Mouse (Mus musculus): ENCODE measurements around the gene Actr8.

The Actr8 gene

DNA sequence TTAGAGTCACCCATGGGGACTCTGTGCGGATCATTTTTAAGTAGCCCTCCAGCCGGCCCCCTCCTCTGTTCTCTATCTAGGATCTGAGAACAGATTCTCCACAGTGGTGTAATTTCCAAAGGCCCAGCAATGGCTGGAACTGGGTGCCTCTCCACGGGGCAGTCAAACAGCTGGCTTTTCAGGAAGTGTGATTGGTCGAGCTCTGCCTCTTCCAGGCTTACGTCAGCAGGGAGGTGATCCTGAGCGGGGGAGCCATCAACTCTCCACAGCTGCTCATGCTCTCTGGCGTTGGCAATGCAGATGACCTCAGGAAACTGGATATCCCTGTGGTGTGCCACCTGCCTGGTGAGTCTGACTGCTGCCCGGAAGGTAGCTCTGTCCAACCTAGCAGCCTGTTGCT, 55.3 kb downstream of the Actr8 start:
- DNase-seq (ENCODE audit: low read depth in 2 of 2, low spot score in 2 of 2): no peak

DNA sequence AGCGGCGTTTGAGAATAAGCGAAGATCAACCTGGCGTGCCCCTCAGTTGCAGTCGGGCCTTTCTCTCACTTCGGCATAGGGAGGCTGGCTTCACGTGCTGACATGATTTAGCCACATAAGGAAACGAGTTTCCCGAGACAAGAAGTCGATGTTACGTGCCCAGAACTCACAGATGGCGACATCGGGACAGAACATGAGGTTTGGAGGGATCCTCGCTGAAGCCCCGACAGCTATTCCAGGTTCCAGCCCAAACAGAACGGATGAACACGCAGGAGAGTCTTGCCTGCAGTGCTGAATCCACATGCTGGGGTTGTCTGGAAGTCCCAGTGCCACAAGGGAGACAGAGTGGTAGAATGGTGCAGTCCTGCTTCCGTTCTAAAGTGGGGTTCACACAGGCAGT, 60.3 kb downstream of the Actr8 start:
- no peak for DNase-seq (ENCODE audit: low read depth in 2 of 2, low spot score in 2 of 2)

DNA sequence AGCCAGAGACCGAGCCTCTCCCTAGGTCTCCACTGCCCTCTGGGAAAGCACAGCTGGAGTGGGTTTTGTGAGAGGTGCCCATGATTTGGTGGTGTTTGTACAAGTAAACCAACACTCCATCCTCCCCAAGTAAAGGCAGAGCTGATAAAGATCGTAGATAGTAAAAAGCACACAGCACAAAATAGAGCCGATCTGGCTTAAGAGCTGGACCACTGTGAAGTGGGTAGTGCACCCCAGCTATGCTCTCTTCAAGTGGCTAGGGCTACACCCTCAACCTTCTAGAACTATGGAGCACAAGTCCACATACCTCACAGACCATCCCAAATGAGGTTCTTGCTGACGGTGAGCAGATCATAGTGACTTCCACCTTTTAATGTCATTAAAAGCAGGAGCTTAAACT, 61.3 kb downstream of the Actr8 start:
- no peak for DNase-seq (ENCODE audit: low read depth in 2 of 2, low spot score in 2 of 2)

DNA sequence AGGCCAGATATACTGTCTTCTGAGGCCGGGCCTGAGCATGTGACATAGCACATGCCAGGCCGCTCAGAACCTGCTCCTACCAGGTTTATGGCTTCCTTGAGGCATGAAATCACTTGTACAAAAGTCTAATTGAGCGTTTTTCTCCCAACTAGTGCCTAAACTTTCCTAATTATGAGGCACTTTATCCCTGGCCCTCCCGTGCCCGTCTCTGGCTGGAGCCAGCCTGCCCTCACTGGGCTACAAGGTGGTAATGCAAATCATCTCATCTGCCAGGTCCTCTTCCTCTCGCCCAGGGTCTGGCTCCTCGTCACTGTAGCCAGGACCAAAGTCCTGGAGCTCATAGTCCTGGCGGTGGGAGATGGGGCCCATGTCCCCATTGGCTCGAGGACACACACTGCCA, 63.7 kb downstream of the Actr8 start:
- DNase-seq (ENCODE audit: low read depth in 2 of 2, low spot score in 2 of 2): no peak

DNA sequence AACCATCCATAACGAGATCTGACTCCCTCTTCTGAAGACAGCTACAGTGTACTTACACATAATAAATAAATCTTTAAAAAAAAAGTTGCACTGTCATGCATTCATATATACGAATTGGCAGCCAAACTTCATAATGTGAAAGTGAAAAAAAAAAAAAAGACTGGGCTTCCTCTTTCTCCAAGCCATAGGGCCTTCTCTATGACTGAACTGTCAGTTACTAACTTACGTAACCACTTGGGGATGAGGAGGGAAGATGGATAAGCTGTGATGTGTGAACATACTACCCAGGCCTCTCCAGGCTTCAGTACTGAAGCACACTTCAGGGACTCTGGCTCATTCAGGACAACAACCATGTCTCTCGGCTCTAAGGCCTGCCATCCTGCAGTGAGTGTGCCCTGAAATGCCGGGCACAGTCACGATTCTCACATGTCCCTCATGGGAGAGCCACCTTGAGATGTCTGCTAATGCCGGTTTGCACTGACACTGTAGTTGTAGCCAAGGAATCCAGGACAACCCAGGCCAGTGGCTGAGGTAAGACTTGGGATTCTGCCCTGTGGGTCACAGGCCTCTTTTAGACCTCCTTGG, 65.3 kb downstream of the Actr8 start:
- DNase-seq (ENCODE audit: low read depth in 2 of 2, low spot score in 2 of 2): no peak

DNA sequence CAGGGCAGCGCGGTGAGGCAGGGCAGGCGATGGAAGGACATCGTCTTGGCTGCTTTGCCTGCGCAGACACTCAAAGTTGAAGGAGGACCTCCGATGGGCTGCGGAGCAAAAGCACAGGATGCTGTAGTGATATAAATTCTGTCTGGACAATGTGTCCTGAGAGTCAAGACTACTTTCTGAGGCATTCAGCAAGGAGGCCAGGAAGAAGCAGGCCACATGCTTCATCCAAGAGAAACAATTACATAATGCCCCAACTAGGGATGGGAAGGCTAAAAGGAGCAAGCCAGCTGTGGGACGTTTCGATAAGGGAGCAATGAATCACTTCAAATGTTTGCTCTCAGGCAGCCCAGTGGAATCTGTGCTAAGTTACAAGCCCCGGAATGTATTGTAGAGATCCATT, 67.1 kb downstream of the Actr8 start:
- no peak for DNase-seq (ENCODE audit: low read depth in 2 of 2, low spot score in 2 of 2)

DNA sequence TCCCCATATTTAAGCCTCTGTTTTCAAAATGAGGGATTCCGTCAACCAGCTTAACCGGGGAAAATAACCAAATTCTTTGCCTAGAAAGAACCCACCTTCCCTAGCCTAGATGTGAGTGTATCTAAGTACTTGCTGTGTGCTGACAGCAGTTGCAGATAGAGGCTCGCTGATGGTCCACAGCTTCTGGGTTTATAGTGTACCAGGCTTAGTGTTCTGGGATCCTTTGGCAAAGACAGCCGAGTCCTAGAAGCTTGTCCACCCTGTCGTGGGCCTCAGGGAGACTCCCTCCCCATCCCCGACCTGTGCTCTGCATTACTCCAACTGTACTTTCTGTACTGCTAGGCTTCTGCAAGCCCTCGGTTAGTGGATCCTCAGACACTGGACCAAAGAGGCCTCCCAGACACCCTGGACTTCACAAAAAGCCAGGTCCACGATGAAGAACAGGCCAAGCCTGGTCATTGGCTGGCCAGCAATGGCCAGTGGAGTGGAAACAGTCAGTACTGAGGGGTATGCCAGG, 67.6 kb downstream of the Actr8 start:
- no peak for DNase-seq (ENCODE audit: low read depth in 2 of 2, low spot score in 2 of 2)

DNA sequence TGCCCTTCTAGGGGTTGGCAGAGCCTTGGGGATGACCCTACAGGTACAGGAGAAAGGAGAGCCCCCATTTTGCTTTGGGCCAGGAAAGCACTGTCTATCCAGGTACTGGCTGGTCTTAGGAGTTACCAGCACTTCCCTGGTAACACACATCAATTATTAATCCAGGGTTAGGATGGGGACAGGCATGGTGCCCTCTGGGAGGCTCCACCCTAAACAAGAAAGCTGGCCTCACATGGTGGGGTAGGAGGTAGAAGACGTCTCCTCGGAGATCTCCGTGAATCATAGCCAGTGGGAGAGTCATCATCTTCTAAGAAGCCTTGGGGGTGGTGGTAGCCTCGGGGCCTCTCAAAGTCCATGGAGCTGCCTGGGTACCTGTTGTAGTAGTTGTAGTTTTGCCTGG, 68.8 kb downstream of the Actr8 start:
- DNase-seq (ENCODE audit: low read depth in 2 of 2, low spot score in 2 of 2): no peak

DNA sequence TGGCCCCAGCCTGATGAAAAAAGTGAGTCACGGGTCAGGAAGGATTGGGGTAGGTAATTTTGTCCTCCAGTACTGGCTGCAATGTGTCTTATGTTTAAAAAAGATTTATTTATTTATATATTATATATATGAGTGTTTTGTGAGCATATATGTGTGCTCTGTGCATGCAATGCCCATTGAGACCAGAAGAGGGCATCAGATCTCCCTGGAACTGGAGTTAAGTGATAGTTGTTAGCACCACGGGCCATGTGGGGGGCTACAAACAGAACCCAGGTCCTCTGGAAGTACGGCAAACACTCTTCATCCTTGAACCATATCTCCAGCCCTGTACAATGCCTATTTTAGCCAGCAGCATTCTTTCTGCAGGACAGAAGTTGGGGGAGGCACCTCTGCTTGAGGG, 69.9 kb downstream of the Actr8 start:
- no peak for DNase-seq (ENCODE audit: low read depth in 2 of 2, low spot score in 2 of 2)

DNA sequence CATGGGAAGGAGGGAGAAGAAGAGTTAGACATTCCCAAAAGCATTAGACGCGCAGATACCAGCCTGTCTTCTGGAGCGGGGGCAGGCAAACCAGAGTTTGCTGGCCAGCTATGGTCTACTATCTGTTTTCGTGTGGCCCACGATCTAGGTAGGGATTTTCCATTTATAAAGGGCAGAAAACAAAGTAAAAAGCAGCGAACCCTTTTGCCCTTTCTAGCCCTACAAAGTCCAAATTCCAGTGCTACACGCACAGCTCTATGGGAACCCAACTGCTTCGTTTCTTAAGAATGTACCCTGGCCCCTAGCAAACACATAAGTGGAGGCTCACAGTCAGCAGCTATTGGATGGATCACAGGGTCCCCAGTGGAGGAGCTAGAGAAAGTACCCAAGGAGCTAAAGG, 72.1 kb downstream of the Actr8 start:
- DNase-seq (ENCODE audit: low read depth in 2 of 2, low spot score in 2 of 2): no peak

DNA sequence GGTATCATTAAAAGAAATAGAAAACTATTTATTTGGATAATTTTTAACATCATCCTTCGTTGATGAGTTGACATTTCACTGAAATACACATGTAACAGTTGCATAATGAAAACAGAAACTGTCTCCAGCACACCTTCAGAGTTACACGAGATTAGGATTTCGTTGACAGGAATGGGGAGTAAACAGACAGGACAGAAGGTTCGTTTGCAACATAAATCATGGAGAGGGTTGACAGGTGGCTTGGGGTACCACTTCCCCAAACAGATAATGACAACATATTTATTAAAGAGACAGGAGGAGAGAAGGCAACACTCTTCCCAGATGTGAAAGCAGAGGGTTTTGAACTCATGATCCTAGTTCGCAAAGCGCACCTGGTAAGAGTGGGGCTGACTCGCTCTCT, 76.8 kb downstream of the Actr8 start:
- DNase-seq (ENCODE audit: low read depth in 2 of 2, low spot score in 2 of 2): no peak

All from CD8-positive naive resting alpha-beta T cell, adult 2 months (primary cell).